Mouse (Mus musculus): ENCODE results near the gene Fancc.
"Not testable (repeated sequence)": the region's sequence is repeated elsewhere in the genome, so short reads cannot be mapped to it uniquely, and the experiment has no call there.

Fancc gene

DNA sequence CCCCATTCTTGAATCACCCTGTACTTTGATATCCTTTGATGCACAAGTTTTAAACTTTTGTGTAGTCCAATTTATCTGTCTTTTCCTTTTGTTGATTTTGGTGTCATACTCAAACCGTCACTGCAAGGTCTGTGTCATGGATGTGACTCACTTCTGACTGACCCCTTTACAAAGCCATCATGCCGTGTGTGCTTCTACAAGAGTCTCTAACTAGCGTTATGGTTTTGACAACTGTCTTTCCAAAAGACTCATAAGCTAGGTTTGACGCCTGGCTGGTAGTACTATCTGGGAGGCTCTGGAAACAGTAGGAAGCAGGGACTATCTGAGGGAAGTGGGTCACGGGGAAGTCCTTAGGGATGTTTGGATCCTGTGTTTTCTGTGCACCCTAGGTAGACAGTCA lies 180.7 kb downstream of the Fancc start:
- no peak for DNase-seq (ENCODE audit: low spot score)

GRCm38 (mm10) chr13:63315777-63316176 lies 181.3 kb downstream of the Fancc start:
- DNase-seq (ENCODE audit: low spot score): no peak

DNA sequence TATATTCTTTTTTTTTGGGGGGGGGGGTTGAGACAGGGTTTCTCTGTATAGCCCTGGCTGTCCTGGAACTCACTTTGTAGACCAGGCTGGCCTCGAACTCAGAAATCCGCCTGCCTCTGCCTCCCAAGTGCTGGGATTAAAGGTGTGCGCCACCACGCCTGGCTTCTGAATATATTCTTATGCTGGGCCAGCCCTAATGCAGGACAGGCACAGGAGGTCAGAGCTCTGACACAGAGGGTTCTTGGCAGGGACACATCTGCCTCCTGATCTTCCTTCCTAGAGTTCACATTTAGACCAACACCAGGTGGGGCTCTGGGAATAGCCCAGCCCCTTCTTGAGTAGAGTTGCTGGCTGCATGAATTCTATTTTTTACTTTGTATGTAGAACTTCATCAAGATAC lies 182.0 kb downstream of the Fancc start:
- not testable (repeated sequence) for DNase-seq (ENCODE audit: low spot score)

DNA sequence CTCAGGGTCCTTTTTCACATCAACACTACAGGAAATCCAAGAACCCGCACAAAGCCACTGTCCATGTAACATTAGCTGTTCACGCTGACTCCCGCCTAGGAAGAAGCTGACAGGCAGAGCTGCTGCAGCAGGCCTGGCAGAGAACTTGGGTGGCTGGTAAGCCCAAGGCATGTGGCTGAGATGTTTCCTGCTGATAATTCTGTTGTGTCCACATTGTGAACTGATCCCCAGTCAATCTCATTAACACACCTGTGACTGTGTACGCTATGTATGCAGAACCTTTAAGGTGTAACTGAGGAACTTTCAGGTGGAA lies 182.5 kb downstream of the Fancc start:
- no peak for DNase-seq (ENCODE audit: low spot score)

DNA sequence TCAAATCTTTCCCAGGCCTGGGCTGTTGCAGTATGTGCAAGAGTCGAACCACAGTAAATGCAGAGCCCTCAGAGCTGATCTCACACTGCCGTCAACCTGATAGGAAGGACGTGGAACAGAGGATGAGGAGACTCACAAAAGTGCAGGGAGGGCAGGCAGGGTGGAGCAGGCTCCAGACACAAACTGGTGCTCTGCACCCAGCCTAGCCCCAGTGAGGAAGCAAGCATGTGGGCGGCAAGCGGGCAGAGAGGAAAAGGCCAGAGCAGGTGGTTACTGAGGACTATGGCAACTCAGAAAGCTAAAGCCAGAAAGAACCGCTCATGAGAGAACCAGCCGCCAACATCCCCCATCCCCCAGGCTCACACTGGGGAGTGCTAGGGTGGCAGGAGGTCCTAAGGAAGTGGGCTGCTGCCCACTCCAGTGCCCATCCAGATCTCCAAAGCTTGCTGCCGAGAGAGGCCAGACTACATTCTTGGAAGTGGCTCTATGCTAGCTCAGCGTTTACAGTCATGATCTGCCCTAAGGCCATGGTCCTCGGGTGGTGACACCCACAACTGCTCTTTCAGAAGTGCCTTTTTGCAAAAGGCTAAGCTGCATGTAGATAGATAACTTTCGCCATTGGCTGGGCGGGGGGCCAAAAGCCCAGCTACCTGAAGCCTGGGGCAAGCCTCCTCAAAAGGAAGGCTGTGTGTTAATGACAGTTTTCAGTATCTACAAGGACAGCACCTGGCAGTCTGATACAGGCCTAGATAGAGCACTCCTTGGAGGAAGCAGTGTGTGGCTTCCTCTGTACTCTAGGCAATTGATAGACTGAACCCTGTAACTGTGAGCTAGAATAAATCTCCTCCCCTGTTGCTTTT lies 183.1 kb downstream of the Fancc start:
- DNase-seq (ENCODE audit: low spot score): no peak

GRCm38 (mm10) chr13:63313247-63313646 lies 183.8 kb downstream of the Fancc start:
- DNase-seq (ENCODE audit: low spot score): no peak

DNA sequence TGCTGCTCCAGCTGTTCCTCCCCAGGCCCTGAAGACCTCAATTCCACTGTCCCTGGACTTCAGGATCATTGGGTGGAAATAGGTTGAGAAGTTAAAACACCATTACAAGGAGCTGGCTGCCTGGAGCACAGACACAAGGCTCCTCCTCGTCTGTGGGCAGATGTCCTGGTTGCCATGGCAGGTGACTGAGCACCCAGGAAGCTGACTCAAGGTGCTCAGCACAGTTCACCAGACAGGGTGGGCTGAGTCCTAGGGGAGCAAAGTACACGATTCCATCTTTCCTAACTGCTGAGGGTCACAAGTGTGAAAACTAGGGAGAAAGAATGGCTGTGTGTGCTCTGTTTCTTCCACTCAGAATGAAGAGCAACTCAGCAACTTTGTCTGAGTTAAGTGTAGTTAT lies 185.9 kb downstream of the Fancc start:
- no peak for DNase-seq (ENCODE audit: low spot score)

GRCm38 (mm10) chr13:63309563-63309962 lies 187.5 kb downstream of the Fancc start:
- no peak for DNase-seq (ENCODE audit: low spot score)

GRCm38 (mm10) chr13:63306768-63307167 lies 190.3 kb downstream of the Fancc start:
- DNase-seq (ENCODE audit: low spot score): no peak

- DNase-seq (ENCODE audit: low spot score): peak; percentile 40
Measured at GRCm38 (mm10) chr13:63305160-63306011, 191.7 kb downstream of the Fancc start.

- DNase-seq (ENCODE audit: low spot score): peak; percentile 46
Measured at GRCm38 (mm10) chr13:63304799-63305159, 192.3 kb downstream of the Fancc start.

GRCm38 (mm10) chr13:63304124-63304792 lies 192.8 kb downstream of the Fancc start:
- no peak for DNase-seq (ENCODE audit: low spot score)

GRCm38 (mm10) chr13:63302381-63302780 lies 194.7 kb downstream of the Fancc start:
- no peak for DNase-seq (ENCODE audit: low spot score)

GRCm38 (mm10) chr13:63301764-63302209 lies 195.3 kb downstream of the Fancc start:
- no peak for DNase-seq (ENCODE audit: low spot score)

DNA sequence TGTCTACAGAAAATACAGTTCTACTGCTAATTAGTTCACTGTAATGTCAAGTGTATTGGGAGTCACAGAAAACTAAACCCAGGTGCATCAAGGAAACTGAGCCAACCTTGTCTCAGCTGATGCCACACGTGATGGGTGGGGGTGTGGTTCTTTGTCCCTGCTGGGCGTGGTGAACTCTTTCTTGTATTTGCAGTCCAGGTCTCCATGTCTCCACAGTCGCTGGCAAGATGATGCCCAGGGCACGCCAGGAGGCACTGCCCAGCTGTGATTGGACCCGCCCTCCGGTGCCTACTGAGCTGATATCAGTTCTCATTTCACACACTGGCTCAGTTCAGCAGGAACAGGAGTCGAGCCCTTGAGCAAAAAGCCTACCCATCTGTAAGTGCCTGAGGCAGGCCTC lies 196.1 kb downstream of the Fancc start:
- no peak for DNase-seq (ENCODE audit: low spot score)

- DNase-seq (ENCODE audit: low spot score): no peak
Measured at GRCm38 (mm10) chr13:63298931-63299330, 198.1 kb downstream of the Fancc start.

GRCm38 (mm10) chr13:63297933-63298332 lies 199.1 kb downstream of the Fancc start:
- DNase-seq (ENCODE audit: low spot score): no peak

DNA sequence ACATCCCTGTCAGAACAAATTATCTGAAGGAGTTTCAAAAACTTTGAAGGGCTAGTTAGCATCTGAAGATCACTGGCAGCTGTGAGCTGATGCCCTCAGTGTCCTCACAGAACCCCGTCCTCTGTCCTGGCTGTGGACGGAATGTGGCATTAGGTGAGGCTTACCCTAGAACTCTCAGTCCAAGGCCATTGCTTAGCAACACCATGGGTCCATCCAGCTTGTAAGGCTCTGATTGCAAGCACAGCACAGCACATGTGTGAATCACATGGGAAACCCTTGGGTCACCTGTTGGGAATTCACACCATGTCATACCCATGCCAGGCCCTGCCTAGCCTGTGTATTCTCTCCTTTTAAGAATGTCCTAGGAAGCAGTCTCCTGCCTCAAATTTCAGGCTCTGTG lies 200.1 kb downstream of the Fancc start:
- DNase-seq (ENCODE audit: low spot score): no peak

DNA sequence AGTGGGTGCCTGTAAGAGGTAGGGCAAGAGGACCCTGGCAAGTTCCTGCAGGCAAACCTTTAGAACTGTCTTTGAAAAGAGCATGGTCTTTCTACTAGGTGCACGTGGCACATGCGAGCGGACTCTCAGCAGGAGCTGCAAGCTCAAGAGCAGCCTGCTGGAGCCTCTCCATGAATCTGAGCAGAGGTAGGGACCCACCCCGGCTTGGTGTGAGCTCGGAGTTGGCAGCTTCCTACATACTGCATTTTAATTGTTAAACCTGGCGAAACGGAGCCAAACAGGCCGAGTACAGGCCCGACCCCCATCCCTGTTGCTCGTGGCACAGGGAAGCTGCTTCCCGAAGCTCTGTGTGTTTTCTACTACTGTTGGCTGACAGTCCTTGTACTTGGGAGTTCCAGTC lies 200.8 kb downstream of the Fancc start:
- no peak for DNase-seq (ENCODE audit: low spot score)

- peak; percentile 76 for DNase-seq (ENCODE audit: low spot score)
Measured at GRCm38 (mm10) chr13:63294359-63295193, 202.5 kb downstream of the Fancc start.

- DNase-seq (ENCODE audit: low spot score): no peak
Measured at GRCm38 (mm10) chr13:63293647-63294046, 203.4 kb downstream of the Fancc start.

DNA sequence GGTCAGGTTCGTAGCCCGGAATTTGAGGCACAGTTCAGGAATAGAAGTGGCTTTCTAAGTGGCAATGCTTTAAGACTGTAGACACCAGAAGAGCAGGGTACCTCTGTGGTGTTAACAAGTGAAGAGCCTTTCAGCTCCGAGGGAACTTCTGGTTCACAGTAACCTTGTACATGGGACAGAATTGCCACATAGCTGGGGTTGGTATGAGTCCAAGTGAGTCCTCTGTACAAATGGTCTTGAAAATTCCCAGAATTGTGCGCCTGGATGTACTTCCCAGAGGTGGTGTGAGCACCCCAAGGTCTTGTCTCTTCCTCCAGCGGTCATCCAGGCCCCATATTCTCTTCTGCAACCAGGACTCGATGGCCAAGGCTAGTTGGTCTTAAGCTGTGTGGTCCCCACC lies 206.1 kb downstream of the Fancc start:
- no peak for DNase-seq (ENCODE audit: low spot score)
